Mouse (Mus musculus): Measurements from ENCODE around the gene C1ql2. TPM values are rescaled to one million over a fixed set of nuclear protein-coding genes. Genes with fewer than 3 reads are reported as not detected.
A peak's percentile ranks its signal among the peaks of the same experiment; 100 is the strongest.

The C1ql2 gene
- total and polyA plus RNA-seq, 3 experiments: not detected

DNA sequence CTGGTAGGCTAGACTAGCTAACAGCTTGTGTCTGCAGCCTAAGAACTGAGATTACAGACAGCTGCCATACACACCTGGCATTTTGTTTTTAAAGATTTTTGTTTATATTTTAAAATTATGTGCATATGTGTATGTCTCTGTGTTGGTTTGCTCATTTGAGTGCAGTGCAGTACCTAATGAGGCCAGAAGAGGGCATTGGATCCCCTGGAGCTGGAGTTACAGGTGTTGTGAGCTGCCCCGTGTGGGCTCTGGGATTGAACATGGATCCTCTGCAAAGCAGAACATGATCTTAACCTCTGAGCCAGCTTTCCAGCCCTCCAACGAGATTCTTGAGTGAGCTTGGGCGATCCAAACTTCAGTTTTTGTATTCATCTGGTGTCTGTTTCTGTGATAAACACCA, 27.8 kb downstream of the C1ql2 start:
- H3K9me3 ChIP-seq (replicated peaks; ENCODE audit: insufficient read depth, low read length): no peaks in the 10 kb centered on the region
- H3K36me3 ChIP-seq (ENCODE audit: control insufficient read depth in 1 of 2, insufficient read depth in 2 of 2, low read length in 2 of 2): no peaks in the 10 kb centered on the region
- H3K79me2 ChIP-seq (ENCODE audit: control insufficient read depth, insufficient read depth, low read length, poor library complexity): no peaks in the 10 kb centered on the region
- H3K4me1 ChIP-seq (ENCODE audit: control insufficient read depth in 1 of 2, insufficient read depth in 2 of 2, low read length in 2 of 2): no peaks in the 10 kb centered on the region
- no peak overlapping the region for H3K27ac ChIP-seq (ENCODE audit: control insufficient read depth, low read depth, low read length)
- H3K4me3 ChIP-seq (ENCODE audit: control insufficient read depth in 1 of 2, insufficient read depth in 1 of 2, low read depth in 2 of 2, low read length in 2 of 2): no peak overlapping the region
- TF ChIP-seq MXI1 (IDR thresholded peaks at IDR 0.05; ENCODE audit: low read depth, low read length) (no peak), MEF2A (IDR thresholded peaks at IDR 0.05; ENCODE audit: extremely low read depth, insufficient replicate concordance, low read depth, low read length, poor library complexity, severe bottlenecking) (no peak), CTCF (IDR thresholded peaks at IDR 0.05 in 2 of 3, conservative IDR thresholded peaks at IDR 0.05 in 1 of 3; ENCODE audit: control insufficient read depth in 1 of 3, insufficient read depth in 1 of 3, low read depth in 2 of 3, low read length in 3 of 3, poor library complexity in 1 of 3, severe bottlenecking in 1 of 3) (peak; percentile 10 to 47 (median 18); a peak in 2 of 6 replicates), RAD21 (IDR thresholded peaks at IDR 0.05; ENCODE audit: low read depth, low read length) (peak; percentile 0; the same call in 1 of the 2 replicates), SIN3A (IDR thresholded peaks at IDR 0.05; ENCODE audit: low read length) (no peak), GATA1 (IDR thresholded peaks at IDR 0.05; ENCODE audit: low read depth, low read length) (no peak), ZMIZ1 (IDR thresholded peaks at IDR 0.05; ENCODE audit: low read depth, low read length) (no peak), ELF1 (IDR thresholded peaks at IDR 0.05; ENCODE audit: low read depth, low read length) (no peak), GABPA (IDR thresholded peaks at IDR 0.05; ENCODE audit: low read depth, low read length) (no peak), MYB (IDR thresholded peaks at IDR 0.05; ENCODE audit: low read depth, low read length) (no peak)
- no peak for DNase-seq (ENCODE audit: low read depth, low spot score)
- no peaks in the 10 kb centered on the region for H3K27me3 ChIP-seq (ENCODE audit: control insufficient read depth in 1 of 2, insufficient read depth in 2 of 2, low read length in 2 of 2)
- no peak overlapping the region for H3K9ac ChIP-seq (ENCODE audit: control insufficient read depth, low read depth, low read length, poor library complexity, severe bottlenecking)

DNA sequence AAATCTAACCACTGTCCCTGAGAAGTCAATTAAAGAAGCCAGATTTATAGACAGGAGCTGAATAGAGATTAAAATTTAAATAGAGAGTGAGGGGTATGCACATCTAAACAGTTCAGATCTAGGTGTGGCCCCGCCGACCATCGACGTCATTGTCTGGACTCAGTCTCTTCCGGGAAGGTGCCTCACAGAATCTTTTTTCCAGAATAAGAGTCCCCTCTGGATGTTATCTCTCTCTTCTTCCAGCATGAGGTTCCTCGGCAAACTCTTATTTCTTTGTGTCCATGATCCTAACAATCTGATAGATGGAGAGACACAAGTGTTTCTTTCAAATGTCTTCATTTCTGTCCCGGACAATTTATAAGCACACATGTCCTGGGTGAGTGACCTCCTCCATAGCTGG, 33.7 kb downstream of the C1ql2 start:
- no peaks in the 10 kb centered on the region for H3K36me3 ChIP-seq (ENCODE audit: control insufficient read depth in 1 of 2, insufficient read depth in 2 of 2, low read length in 2 of 2)
- no peaks in the 10 kb centered on the region for H3K9me3 ChIP-seq (replicated peaks; ENCODE audit: insufficient read depth, low read length)
- TF ChIP-seq EP300 (IDR thresholded peaks at IDR 0.05; ENCODE audit: low read depth in 1 of 2, low read length in 2 of 2) (no peak), SIN3A (IDR thresholded peaks at IDR 0.05; ENCODE audit: low read length) (no peak)
- no peak overlapping the region for H3K9ac ChIP-seq (ENCODE audit: control insufficient read depth, low read depth, low read length, poor library complexity, severe bottlenecking)
- no peak overlapping the region for H3K4me3 ChIP-seq (ENCODE audit: control insufficient read depth in 1 of 2, insufficient read depth in 1 of 2, low read depth in 2 of 2, low read length in 2 of 2)
- H3K27me3 ChIP-seq (ENCODE audit: control insufficient read depth in 1 of 2, insufficient read depth in 2 of 2, low read length in 2 of 2): no peaks in the 10 kb centered on the region
- no peak overlapping the region for H3K27ac ChIP-seq (ENCODE audit: control insufficient read depth, low read depth, low read length)
- H3K4me1 ChIP-seq (ENCODE audit: control insufficient read depth in 1 of 2, insufficient read depth in 2 of 2, low read length in 2 of 2): no peaks in the 10 kb centered on the region
- no peaks in the 10 kb centered on the region for H3K79me2 ChIP-seq (ENCODE audit: control insufficient read depth, insufficient read depth, low read length, poor library complexity)
- no peak for DNase-seq (ENCODE audit: low read depth, low spot score)

DNA sequence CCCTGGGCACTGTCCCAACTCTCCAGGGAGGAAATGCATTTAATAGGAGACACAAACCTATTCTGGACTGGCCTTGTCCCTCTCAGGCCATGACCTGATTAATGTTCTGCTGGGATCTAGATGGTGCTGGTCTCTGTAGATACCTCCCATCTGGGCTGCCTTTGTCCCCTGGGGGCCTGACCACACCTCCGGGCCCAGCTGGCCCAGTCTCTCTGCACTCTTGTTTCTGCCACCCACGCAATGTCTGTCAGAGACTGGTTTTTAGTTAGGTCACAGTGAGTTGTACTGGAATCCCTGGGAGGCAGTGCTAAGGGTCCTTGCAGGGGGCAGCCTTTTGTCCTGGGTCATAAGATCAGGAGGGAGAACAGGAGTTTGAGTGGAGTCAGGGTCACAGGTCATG, 34.5 kb downstream of the C1ql2 start:
- Histone ChIP-seq H3K4me1 (ENCODE audit: control insufficient read depth in 1 of 2, insufficient read depth in 2 of 2, low read length in 2 of 2) (no peaks in the 10 kb centered on the region), H3K4me3 (ENCODE audit: control insufficient read depth in 1 of 2, insufficient read depth in 1 of 2, low read depth in 2 of 2, low read length in 2 of 2) (no peak overlapping the region), H3K9ac (ENCODE audit: control insufficient read depth, low read depth, low read length, poor library complexity, severe bottlenecking) (no peak overlapping the region), H3K79me2 (ENCODE audit: control insufficient read depth, insufficient read depth, low read length, poor library complexity) (no peaks in the 10 kb centered on the region), H3K9me3 (replicated peaks; ENCODE audit: insufficient read depth, low read length) (no peaks in the 10 kb centered on the region), H3K36me3 (ENCODE audit: control insufficient read depth in 1 of 2, insufficient read depth in 2 of 2, low read length in 2 of 2) (no peaks in the 10 kb centered on the region), H3K27ac (ENCODE audit: control insufficient read depth, low read depth, low read length) (no peak overlapping the region), H3K27me3 (ENCODE audit: control insufficient read depth in 1 of 2, insufficient read depth in 2 of 2, low read length in 2 of 2) (no peaks in the 10 kb centered on the region)
- DNase-seq (ENCODE audit: low read depth, low spot score): no peak
- TF ChIP-seq MAZ (IDR thresholded peaks at IDR 0.05; ENCODE audit: low read depth, low read length) (no peak), GATA1 (IDR thresholded peaks at IDR 0.05; ENCODE audit: low read depth, low read length) (no peak), HCFC1 (IDR thresholded peaks at IDR 0.05; ENCODE audit: low read depth, low read length) (no peak), POLR2AphosphoS5 (IDR thresholded peaks at IDR 0.05; ENCODE audit: borderline replicate concordance, low read depth, low read length) (no peak), POLR2AphosphoS2 (IDR thresholded peaks at IDR 0.05; ENCODE audit: low read length) (no peak), USF1 (IDR thresholded peaks at IDR 0.05; ENCODE audit: low read depth, low read length) (no peak)
